Mouse (Mus musculus): ENCODE data around the gene Tgfbr3l. TPM values are rescaled to one million over a fixed set of nuclear protein-coding genes. Genes with fewer than 3 reads are reported as not detected.
"Not testable (repeated sequence)": the region's sequence is repeated elsewhere in the genome, so short reads cannot be mapped to it uniquely, and the experiment has no call there.

Gene Tgfbr3l
- polyA plus RNA-seq, 1 experiment from 2014 or later, result 1.1 TPM

DNA sequence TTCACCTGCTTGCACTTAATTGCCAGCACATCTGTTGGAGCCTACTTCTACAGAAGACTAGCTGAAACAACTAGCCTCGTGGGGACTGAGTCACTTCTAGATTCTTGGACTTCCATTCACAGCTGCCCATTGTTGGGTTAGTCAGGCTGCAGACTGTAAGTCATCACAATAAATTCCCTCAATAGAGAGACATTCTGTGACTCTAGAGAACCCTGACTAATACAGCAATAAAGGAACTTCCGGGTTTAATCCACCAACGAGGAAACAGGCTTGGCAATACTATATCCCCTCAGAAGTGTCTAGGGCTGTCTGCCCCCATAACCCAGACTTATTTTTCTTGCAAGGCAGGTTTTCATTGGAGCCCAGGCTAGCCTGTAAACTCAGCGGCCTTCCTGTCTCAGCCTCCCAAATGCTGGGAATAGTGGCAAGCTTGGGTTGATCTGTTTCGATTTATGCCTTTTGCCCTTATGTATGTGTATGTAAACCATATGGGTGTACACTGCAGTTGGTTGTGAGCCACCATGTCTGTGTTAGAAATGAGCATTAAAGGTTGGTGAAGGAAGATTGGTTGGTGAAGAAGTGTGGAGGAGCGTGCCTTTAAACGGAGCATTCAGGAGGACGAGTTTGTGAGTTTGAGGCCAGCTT lies 4.2 kb downstream of the Tgfbr3l start:
- H3K4me3 ChIP-seq (ENCODE audit: low read depth, low read length), result peak overlapping the region; percentile 82
- no peak for TF ChIP-seq CTCF (IDR thresholded peaks at IDR 0.05; ENCODE audit: low read depth)
- no peak for TF ChIP-seq EP300 (optimal IDR thresholded peaks at IDR 0.05)
- H3K27ac ChIP-seq (replicated peaks), result peak overlapping the region; percentile 56; the same call in 1 of the 2 replicates
- no peak for ATAC-seq (ENCODE audit: low FRiP score, low TSS enrichment)
- peaks cover 6% of the 10 kb centered on the region; the same call in 1 of the 2 replicates for H3K36me3 ChIP-seq (ENCODE audit: control insufficient read depth, insufficient read depth, low read length)
- H3K9ac ChIP-seq (ENCODE audit: low read length), result peak overlapping the region; percentile 89
- WGBS, result 38% methylated on average over 8 of the region's 8 CpGs
- H3K27me3 ChIP-seq (ENCODE audit: control insufficient read depth, insufficient read depth, low read length), result no peaks in the 10 kb centered on the region
- H3K4me1 ChIP-seq (replicated peaks; ENCODE audit: control insufficient read depth, insufficient read depth), result peaks cover 3% of the 10 kb centered on the region; the same call in 1 of the 2 replicates
- H3K4me2 ChIP-seq (replicated peaks; ENCODE audit: low read depth), result peak overlapping the region; percentile 79
- H3K9me3 ChIP-seq (ENCODE audit: control insufficient read depth, low read length), result no peaks in the 10 kb centered on the region
- no peak for DNase-seq (ENCODE audit: low spot score)

DNA sequence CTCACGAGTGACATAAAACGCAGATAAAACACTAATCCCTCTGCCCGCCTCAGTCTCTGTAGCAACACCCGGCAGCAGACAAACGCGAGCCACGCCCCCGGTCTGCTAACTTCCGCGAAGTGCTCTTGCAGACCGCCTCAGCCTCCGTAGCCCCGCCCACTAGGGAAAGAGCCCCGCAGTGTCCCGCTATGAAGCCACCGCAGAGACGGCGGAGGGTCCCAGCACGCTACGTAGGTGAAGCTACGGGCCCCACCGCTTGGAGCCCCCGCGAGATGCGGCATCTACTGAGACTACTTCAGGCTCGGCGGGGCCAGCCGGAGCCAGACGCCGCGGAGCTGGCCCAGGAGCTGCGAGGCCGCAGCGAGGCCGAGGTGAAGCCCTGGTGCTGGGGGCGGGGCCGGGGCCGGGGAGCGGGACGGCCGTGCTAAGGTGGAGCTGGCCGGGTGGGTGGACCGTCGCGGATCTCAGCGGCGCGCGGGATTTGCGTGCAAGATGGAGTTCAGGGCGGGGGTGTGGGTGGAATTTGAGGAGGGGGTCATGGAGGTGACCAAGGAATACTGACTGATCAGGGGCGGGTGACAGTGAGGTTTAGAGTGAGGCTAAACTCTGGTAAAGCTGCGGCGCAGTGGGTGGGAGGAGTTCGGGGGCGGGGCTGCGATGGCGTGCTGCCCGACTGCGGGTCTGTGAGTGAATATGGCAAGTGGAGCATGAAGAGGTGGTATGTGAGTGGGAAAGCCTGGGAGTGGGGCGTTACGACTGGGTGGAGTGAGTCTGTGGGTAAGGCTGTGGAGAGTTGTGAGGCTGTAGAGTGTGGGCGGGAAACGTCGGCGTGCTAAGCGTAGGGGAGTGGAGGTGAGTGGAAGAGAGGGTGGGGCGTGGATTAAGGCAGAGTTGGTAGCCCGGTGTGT lies 5.2 kb downstream of the Tgfbr3l start, which contains the start of gene Snapc2:
TSS of gene Snapc2 (plus strand) at position 147 of the 908 bp plus-strand sequence.
- peak; percentile 97 for DNase-seq (ENCODE audit: low spot score)
- Histone ChIP-seq H3K4me3 (ENCODE audit: low read depth, low read length) (peak within 1 kb of the TSS; percentile 82), H3K27ac (replicated peaks) (peak within 1 kb of the TSS; percentile 88), H3K4me2 (replicated peaks; ENCODE audit: low read depth) (peak within 1 kb of the TSS; percentile 79), H3K9ac (ENCODE audit: low read length) (peak within 1 kb of the TSS; percentile 89), H3K36me3 (ENCODE audit: control insufficient read depth, insufficient read depth, low read length) (peaks cover 6% of the 10 kb centered on the region; the same call in 1 of the 2 replicates), H3K4me1 (replicated peaks; ENCODE audit: control insufficient read depth, insufficient read depth) (peaks cover 3% of the 10 kb centered on the region; the same call in 1 of the 2 replicates), H3K9me3 (ENCODE audit: control insufficient read depth, low read length) (no peaks in the 10 kb centered on the region), H3K27me3 (ENCODE audit: control insufficient read depth, insufficient read depth, low read length) (no peaks in the 10 kb centered on the region)
- TF ChIP-seq CTCF (IDR thresholded peaks at IDR 0.05; ENCODE audit: low read depth), result no peak
- TF ChIP-seq EP300 (optimal IDR thresholded peaks at IDR 0.05), result no peak
- ATAC-seq (ENCODE audit: low FRiP score, low TSS enrichment), result peak; percentile 91
- WGBS, result 1% methylated on average over 69 of the region's 69 CpGs

DNA sequence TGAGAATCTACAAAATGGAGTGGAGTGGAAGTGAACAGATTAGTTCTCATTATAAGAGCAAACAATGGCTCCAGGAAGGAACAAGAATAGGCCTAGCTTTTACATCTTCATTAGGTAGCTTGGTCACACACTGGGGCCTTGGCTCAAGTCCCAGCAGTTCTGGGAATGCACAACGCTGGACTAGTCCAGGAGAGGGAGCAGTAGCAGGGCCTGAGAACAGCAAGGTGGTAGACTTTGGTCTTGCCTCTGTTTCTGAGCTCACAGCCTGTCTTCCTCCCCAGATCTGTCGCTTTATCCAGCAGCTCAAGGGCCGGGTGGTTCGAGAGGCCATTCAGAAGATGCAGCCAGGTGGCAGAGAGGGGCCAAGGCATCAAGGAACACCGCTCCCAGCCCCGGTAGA lies 6.0 kb downstream of the Tgfbr3l start:
- H3K27ac ChIP-seq (replicated peaks), result peak overlapping the region; percentile 88
- peak overlapping the region; percentile 79 for H3K4me2 ChIP-seq (replicated peaks; ENCODE audit: low read depth)
- H3K27me3 ChIP-seq (ENCODE audit: control insufficient read depth, insufficient read depth, low read length), result no peaks in the 10 kb centered on the region
- peaks cover 3% of the 10 kb centered on the region; the same call in 1 of the 2 replicates for H3K4me1 ChIP-seq (replicated peaks; ENCODE audit: control insufficient read depth, insufficient read depth)
- WGBS, result 52% methylated on average over 6 of the region's 6 CpGs
- H3K9me3 ChIP-seq (ENCODE audit: control insufficient read depth, low read length), result no peaks in the 10 kb centered on the region
- H3K36me3 ChIP-seq (ENCODE audit: control insufficient read depth, insufficient read depth, low read length), result peaks cover 6% of the 10 kb centered on the region; the same call in 1 of the 2 replicates
- peak overlapping the region; percentile 82 for H3K4me3 ChIP-seq (ENCODE audit: low read depth, low read length)
- TF ChIP-seq EP300 (optimal IDR thresholded peaks at IDR 0.05) (no peak), CTCF (IDR thresholded peaks at IDR 0.05; ENCODE audit: low read depth) (peak; percentile 77)
- no peak overlapping the region for H3K9ac ChIP-seq (ENCODE audit: low read length)
- DNase-seq (ENCODE audit: low spot score) (peak; percentile 81), ATAC-seq (ENCODE audit: low FRiP score, low TSS enrichment) (0 out of 2 replicates have a peak, but pooled peaks have one; percentile 17)

DNA sequence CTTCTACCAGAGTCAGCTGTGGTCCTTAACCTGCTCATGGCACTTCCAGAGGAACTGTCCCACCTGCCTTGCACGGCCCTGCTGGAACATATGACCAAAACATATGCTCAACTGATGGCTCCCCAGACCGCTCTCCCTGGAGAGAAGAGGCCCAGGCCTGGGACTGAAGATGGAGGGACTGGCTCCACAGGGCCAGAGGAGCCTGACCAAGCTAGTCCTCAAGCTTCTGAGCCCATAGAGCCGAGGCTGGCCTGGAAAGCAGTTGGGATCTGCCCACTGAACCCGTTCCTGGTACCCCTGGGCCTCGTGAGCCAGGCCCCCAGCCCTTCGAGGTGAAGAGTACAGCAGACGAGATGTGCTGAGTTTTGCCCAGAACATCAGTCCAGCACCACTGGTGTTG lies 7.5 kb downstream of the Tgfbr3l start:
- WGBS, result 82% methylated on average over 7 of the region's 7 CpGs
- not testable (repeated sequence) for H3K4me2 ChIP-seq (replicated peaks; ENCODE audit: low read depth); H3K9ac ChIP-seq (ENCODE audit: low read length); H3K4me1 ChIP-seq (replicated peaks; ENCODE audit: control insufficient read depth, insufficient read depth); H3K27ac ChIP-seq (replicated peaks); ATAC-seq (ENCODE audit: low FRiP score, low TSS enrichment); H3K36me3 ChIP-seq (ENCODE audit: control insufficient read depth, insufficient read depth, low read length); H3K27me3 ChIP-seq (ENCODE audit: control insufficient read depth, insufficient read depth, low read length); H3K4me3 ChIP-seq (ENCODE audit: low read depth, low read length); H3K9me3 ChIP-seq (ENCODE audit: control insufficient read depth, low read length); DNase-seq (ENCODE audit: low spot score)

DNA sequence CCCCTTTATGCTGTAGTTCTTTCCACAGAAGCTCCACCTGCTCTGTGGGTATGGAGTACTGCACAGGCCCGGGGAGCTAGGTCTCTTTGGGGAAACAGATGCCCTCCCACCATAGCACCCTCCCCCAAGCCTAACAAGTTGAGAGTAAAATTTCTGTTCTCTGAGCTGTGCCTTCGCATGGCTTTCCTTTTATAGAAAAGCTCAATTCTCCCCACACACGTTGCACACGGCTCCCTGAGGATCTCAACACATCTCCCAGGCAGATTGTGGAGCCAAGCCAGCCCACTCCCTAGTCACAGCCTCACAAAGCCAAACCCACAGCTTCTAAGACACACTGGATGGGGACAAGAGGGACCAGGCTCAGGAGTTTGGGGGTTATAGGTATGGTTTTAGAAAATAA lies 8.9 kb downstream of the Tgfbr3l start:
- no peak overlapping the region for H3K9ac ChIP-seq (ENCODE audit: low read length)
- 45% methylated on average over 4 of the region's 4 CpGs for whole genome bisulfite sequencing
- H3K4me1 ChIP-seq (replicated peaks; ENCODE audit: control insufficient read depth, insufficient read depth), result peaks cover 3% of the 10 kb centered on the region; the same call in 1 of the 2 replicates
- peaks cover 13% of the 10 kb centered on the region for H3K36me3 ChIP-seq (ENCODE audit: control insufficient read depth, insufficient read depth, low read length)
- no peaks in the 10 kb centered on the region for H3K9me3 ChIP-seq (ENCODE audit: control insufficient read depth, low read length)
- TF ChIP-seq CTCF (IDR thresholded peaks at IDR 0.05; ENCODE audit: low read depth) (no peak), EP300 (optimal IDR thresholded peaks at IDR 0.05) (no peak)
- no peak for DNase-seq (ENCODE audit: low spot score)
- ATAC-seq (ENCODE audit: low FRiP score, low TSS enrichment), result no peak
- no peak overlapping the region for H3K4me2 ChIP-seq (replicated peaks; ENCODE audit: low read depth)
- H3K4me3 ChIP-seq (ENCODE audit: low read depth, low read length), result no peak overlapping the region
- no peaks in the 10 kb centered on the region for H3K27me3 ChIP-seq (ENCODE audit: control insufficient read depth, insufficient read depth, low read length)
- H3K27ac ChIP-seq (replicated peaks), result peak overlapping the region; percentile 82

Measured in stomach, postnatal 0 days (tissue).